ENCODE assay signal across 8 mouse cellular contexts in genomic region chr10:127075080-127075479, GRCm38 (mm10). TPM values are rescaled to one million over a fixed set of nuclear protein-coding genes. Genes with fewer than 3 reads are reported as not detected.
DNase-seq lines count a peak whose midpoint lies in the region.

TSS of gene Agap2 (plus strand) at chr10:127075284.

- DNase-seq in layer of hippocampus, adult 8-10 months (ENCODE audit: low spot score in 2 of 2), result no peak
- DNase-seq in layer of hippocampus, adult 9-10 months (ENCODE audit: low spot score), result no peak
- DNase-seq in induced T-regulatory cell, adult 2 months (ENCODE audit: low read depth), result peak; percentile 93
- peak; percentile 44 to 54 for DNase-seq in lung, postnatal 4 days
- peak; percentile 80 to 86 for DNase-seq in thymus, adult 18-20 months
- DNase-seq in ovary, postnatal 36 days (ENCODE audit: low spot score), result no peak
- DNase-seq in urinary bladder, postnatal 25 days (ENCODE audit: low spot score), result no peak
- no peak for DNase-seq in frontal cortex, postnatal 36 days (ENCODE audit: low spot score in 2 of 2)

RNA-seq across cellular contexts. Expression of gene Agap2, which starts in this region (rescaled TPM):
- 100 to 1,000 TPM; 657 to 727 (median 692) TPM for total RNA-seq in layer of hippocampus, adult 8-10 months (2022)

Comparison
In these comparisons a context has a peak if more than half of its experiments do, and no peak if none do; other contexts are left out.
1. DNase-seq: peak in induced T-regulatory cell, adult 2 months (single experiment), lung, postnatal 4 days (2 of 2) and thymus, adult 18-20 months (2 of 2); none in layer of hippocampus, adult 8-10 months (0 of 2), layer of hippocampus, adult 9-10 months (single experiment), ovary, postnatal 36 days (single experiment), urinary bladder, postnatal 25 days (single experiment) and frontal cortex, postnatal 36 days (0 of 2).